Comparison of ENCODE assay signal across 17 mouse cellular contexts in the genomic region with DNA sequence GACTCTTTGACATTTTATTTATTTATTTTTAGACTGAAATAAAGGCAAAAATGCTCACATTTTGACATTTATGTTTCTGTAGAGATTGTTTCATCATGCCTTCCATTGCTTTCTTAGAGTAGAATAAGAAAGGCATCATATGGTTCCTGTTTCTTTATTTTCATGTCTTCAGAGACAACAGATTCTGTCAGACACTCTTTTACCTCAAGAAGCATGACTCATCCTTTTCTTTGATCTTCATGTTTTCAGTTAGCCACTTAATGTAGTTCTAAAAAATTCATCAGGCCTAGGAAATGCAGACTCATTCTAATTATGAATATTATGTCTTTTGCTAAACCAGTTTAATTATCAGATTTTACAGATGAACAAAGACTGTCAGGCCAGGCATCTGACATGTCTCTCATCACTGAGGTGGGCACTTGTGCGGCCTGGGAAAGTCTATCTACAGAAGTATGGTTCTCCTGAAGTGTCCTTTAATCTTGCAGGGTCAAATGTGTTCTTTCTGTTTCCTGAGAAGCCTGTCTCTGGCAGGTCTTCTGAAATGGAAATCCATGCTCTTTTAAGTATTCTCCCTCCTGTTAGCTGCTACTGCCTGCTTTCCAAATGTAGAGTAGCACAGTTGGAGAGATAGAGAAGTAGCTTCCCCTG.
"Had no signal": no experiment of that assay in that cellular context is flagged by ENCODE, and none has a peak within 500 bp of the region (broad histone marks: within the 10 kb centered on the region; RNA-seq: fewer than 3 reads in every experiment).

No protein-coding gene starts in this region.

- H3K9me3 ChIP-seq: limb, embryonic 10.5 days; limb, embryonic 13.5 days; liver, embryonic 12.5 days; liver, embryonic 15.5 days; lung, embryonic 15.5 days; midbrain, embryonic 13.5 days had no signal

- H3K27ac ChIP-seq: kidney, postnatal 0 days; layer of hippocampus, adult 2 months; limb, embryonic 10.5 days; limb, embryonic 13.5 days; liver, embryonic 12.5 days; liver, embryonic 15.5 days; lung, embryonic 15.5 days; midbrain, embryonic 13.5 days; stomach, postnatal 0 days had no signal

- H3K9ac ChIP-seq: limb, embryonic 13.5 days; liver, embryonic 12.5 days; liver, embryonic 15.5 days; lung, embryonic 15.5 days; midbrain, embryonic 13.5 days had no signal

- H3K4me2 ChIP-seq: limb, embryonic 13.5 days; liver, embryonic 12.5 days; liver, embryonic 15.5 days; lung, embryonic 15.5 days; midbrain, embryonic 13.5 days had no signal

- ATAC-seq: liver, embryonic 12.5 days; midbrain, embryonic 13.5 days; midbrain, embryonic 16.5 days had no signal

- H3K36me3 ChIP-seq: limb, embryonic 10.5 days; limb, embryonic 13.5 days; liver, embryonic 12.5 days; liver, embryonic 15.5 days; lung, embryonic 15.5 days; midbrain, embryonic 13.5 days had no signal

- H3K27me3 ChIP-seq: limb, embryonic 13.5 days; liver, embryonic 12.5 days; liver, embryonic 15.5 days; lung, embryonic 15.5 days; midbrain, embryonic 13.5 days had no signal

- DNase-seq: kidney, adult 18-20 months; kidney, postnatal 25 days; layer of hippocampus, adult 9-11 months; liver; lung, adult 18-20 months; lung, postnatal 10 days; lung, postnatal 4 days had no signal

- H3K4me3 ChIP-seq: layer of hippocampus, adult 2 months; limb, embryonic 10.5 days; limb, embryonic 13.5 days; liver, embryonic 12.5 days; liver, embryonic 15.5 days; lung, embryonic 15.5 days; midbrain, embryonic 13.5 days had no signal
